ENCODE assay signal across 8 mouse cellular contexts in the genomic region with DNA sequence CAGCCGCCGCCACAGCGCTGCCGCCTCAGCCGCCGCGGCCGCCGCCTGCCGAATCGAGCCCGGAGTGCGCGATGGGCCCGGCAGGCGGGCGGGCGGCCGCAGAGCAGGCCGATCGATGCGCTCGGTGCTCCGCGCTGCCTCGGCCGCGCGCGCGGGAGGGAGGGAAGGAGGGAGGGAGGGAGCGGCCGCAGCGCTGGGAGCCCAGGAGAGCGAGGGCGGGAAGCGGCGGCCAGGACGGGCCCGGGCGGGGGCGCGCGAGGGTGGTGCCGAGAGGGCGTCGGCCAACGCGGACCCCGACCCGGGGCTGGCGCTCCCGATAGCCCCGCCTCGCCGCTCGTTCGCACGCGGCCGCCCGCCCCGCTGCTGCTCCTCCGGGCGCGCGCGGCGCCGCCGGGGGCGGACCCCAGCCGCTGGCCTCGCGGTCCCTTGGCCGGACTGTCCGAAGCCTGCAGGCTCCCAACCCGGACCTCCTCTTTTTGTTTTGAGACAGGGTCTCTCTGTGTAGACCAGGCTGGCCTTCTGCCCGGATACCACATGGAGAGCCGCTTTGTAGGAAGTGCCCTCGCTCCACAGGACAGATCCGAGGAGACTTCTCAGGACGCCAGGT. TPM values are rescaled to one million over a fixed set of nuclear protein-coding genes. Genes with fewer than 3 reads are reported as not detected.
DNase-seq lines count a peak whose midpoint lies in the region; ATAC-seq lines count a peak whose summit lies in the region.

TSS of gene Kras (minus strand) at position 55 of the 607 bp plus-strand sequence.

- no peaks in the 10 kb centered on the region for H3K36me3 ChIP-seq in hindbrain, embryonic 16.5 days (ENCODE audit: control insufficient read depth, insufficient read depth, low read length)
- no peaks in the 10 kb centered on the region for H3K36me3 ChIP-seq in macrophage (ENCODE audit: inconsistent target)

- peak; percentile 93 for ATAC-seq in hindbrain, embryonic 16.5 days

- peak within 1 kb of the TSS; percentile 91 for H3K27ac ChIP-seq in hindbrain, embryonic 16.5 days (ENCODE audit: low read depth, low read length)
- H3K27ac ChIP-seq in macrophage = peak within 1 kb of the TSS; percentile 43

- peak; percentile 89 for DNase-seq in T-cell, adult 2 months (ENCODE audit: low spot score)
- peak; percentile 88 to 92 for DNase-seq in cerebellum, postnatal 36 days
- DNase-seq in gastrocnemius, adult 18-20 months (ENCODE audit: low spot score) = peak; percentile 87
- DNase-seq in left cerebral cortex, adult 18-20 months (ENCODE audit: low spot score in 2 of 2) = peak; percentile 86 to 91
- peak; percentile 90 for DNase-seq in right cerebral cortex, adult 18-20 months
- peak; percentile 57 for DNase-seq in urinary bladder, postnatal 10 days (ENCODE audit: low spot score)

- WGBS in hindbrain, embryonic 16.5 days = 0% methylated on average over 20 of the region's 83 CpGs
- 1% methylated on average over 72 of the region's 83 CpGs for WGBS in macrophage (ENCODE audit: missing documents)

- H3K9me3 ChIP-seq in hindbrain, embryonic 16.5 days (ENCODE audit: control insufficient read depth, low read length) = no peaks in the 10 kb centered on the region

- peak within 1 kb of the TSS; percentile 90 for H3K4me3 ChIP-seq in hindbrain, embryonic 16.5 days (ENCODE audit: low read length)
- peak within 1 kb of the TSS; percentile 75 for H3K4me3 ChIP-seq in macrophage (ENCODE audit: inconsistent target)

- H3K9ac ChIP-seq in hindbrain, embryonic 16.5 days (ENCODE audit: low read depth, low read length) = peak within 1 kb of the TSS; percentile 97

- H3K79me2 ChIP-seq in macrophage (ENCODE audit: inconsistent target) = peaks cover 42% of the 10 kb centered on the region

- H3K27me3 ChIP-seq in hindbrain, embryonic 16.5 days (replicated peaks; ENCODE audit: control insufficient read depth, insufficient read depth, low read length) = no peaks in the 10 kb centered on the region

- H3K4me2 ChIP-seq in hindbrain, embryonic 16.5 days (ENCODE audit: low read length) = peak within 1 kb of the TSS; percentile 74

- peaks cover 13% of the 10 kb centered on the region for H3K4me1 ChIP-seq in hindbrain, embryonic 16.5 days (ENCODE audit: control insufficient read depth, insufficient read depth, low read depth, low read length)

RNA-seq across cellular contexts. Expression of gene Kras, which starts in this region (rescaled TPM):
- total RNA-seq in gastrocnemius, adult 18-20 months (2021) = 10 to 100 TPM; 12.5 to 21.4 TPM
- polyA plus RNA-seq in hindbrain, embryonic 16.5 days (2015; fragmentation: Nextera tagmentation; extraction: Ambion mirVana) = 77.7 and 86.0 TPM in 2 replicates
- total RNA-seq in left cerebral cortex, adult 18-20 months (2021) = 10 to 100 TPM; 79.5 to 85.3 TPM
- total RNA-seq in macrophage (2018; cell fraction: chromatin; rRNA removed) = 10 to 100 TPM; 12.7 to 85.6 (median 44.3) TPM
- total RNA-seq in macrophage (2018; cell fraction: cytosol; rRNA removed) = 10 to 100 TPM; 21.0 to 48.1 (median 32.3) TPM
- 10 to 100 TPM; 16.9 to 76.7 (median 43.1) TPM for total RNA-seq in macrophage (2018; cell fraction: nucleus; rRNA removed)
- 23.9 to 41.6 TPM (median 40.7 TPM) in 3 replicates for polyA plus RNA-seq in macrophage (2018)

Comparison
In these comparisons a context has a peak if more than half of its experiments do, and no peak if none do; other contexts are left out.
1. Peak in every context shown above with its lines: DNase-seq, ATAC-seq, H3K4me3 ChIP-seq and H3K27ac ChIP-seq.